Mouse (Mus musculus): ENCODE measurements at regions not wholly inside any gene's neighbourhood (a gene's known extent, or its start where the extent isn't known, plus 50 kb on each side); places are given as distances from the start of the nearest gene placed in this dataset.
A peak's percentile ranks its signal among the peaks of the same experiment; 100 is the strongest.

DNA sequence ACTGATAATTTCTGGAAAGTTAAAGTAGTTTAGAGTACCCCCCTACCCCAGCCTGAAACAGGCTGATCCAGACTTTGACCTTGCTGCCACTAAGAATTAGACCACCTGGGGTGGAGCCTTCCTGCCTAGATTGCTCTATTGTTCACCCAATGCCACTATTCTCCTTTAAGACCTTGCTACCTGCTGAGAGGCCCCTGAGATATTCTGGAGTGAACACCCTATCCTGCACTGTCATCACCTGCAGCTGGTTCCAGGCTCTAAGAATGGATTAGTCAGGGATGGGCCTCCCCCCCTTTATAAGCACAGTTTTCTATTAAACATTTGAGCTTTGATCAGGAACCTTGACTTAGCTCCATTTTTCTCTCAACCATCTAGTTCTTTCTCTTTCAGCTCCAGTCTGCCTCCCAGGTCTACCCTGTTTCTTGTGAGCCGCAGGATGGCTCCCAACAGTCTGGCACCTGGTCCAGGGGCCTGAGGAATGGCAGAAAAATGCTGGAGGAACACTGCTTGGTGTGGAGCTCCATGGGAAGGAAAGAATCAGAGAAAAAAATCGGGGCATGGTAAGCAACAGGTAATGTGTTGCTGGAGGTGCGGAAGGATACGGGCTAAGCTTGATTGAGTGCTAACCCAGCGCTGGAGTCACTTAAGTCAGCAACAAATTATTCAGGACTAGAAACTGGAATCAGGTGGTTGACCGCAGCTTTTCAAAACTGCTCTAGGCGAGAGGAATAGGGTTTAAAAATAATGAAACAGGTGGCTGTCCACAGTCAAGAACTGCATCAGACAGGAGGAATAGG is 1073.7 kb upstream of the Gje1 start:
- no peaks in the 10 kb centered on the region for H3K9me3 ChIP-seq (ENCODE audit: control insufficient read depth, low read length)
- H3K27me3 ChIP-seq (ENCODE audit: control insufficient read depth, insufficient read depth, low read depth, low read length), result no peaks in the 10 kb centered on the region
- no peak overlapping the region for H3K9ac ChIP-seq (ENCODE audit: low read length)
- no peaks in the 10 kb centered on the region for H3K4me1 ChIP-seq (replicated peaks; ENCODE audit: control insufficient read depth, insufficient read depth, low read length)
- no peak overlapping the region for H3K4me2 ChIP-seq (ENCODE audit: low read depth, low read length)
- no peak overlapping the region for H3K27ac ChIP-seq (ENCODE audit: low read length)
- 52% methylated on average over 7 of the region's 7 CpGs for WGBS
- no peak overlapping the region for H3K4me3 ChIP-seq (ENCODE audit: low read length)
- no peak for ATAC-seq (ENCODE audit: low read depth)
- no peaks in the 10 kb centered on the region for H3K36me3 ChIP-seq (ENCODE audit: control insufficient read depth, insufficient read depth, low read length)

DNA sequence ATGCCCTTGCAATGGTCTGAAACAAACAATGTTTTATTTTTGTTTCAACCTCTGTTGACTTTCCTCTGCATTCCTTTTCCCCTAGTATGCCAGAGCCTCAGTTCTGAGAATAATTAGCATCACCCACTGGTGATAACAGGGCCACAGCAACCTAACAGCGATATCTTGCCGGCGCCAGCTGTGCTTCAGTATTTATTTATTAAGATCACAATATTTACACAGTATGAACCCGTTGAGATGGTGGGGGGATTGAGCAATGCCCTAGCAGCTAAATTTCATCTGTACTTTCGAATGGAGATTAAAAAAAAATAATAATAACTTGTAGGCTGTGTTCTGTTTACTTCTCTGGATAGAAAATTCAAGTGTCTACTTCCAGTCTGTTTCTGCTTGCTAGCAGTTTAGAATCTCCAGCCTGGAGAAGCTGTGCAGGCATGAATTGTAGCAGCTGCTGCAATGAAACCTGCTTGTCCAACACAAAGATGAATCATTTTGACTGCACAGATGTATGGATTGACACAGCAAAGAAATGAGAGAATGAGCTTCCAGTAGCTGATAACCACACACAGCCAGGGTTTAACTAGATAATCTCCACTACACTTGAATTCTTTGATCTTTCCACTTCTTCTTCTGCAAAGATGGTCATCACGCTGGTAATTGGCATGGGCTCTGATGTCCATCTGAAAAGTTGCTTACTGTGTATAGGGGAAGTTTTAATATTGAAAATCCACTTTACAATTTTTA is 1042.1 kb upstream of the Gje1 start:
- no peaks in the 10 kb centered on the region for H3K36me3 ChIP-seq (ENCODE audit: control insufficient read depth, insufficient read depth, low read length)
- H3K27ac ChIP-seq (ENCODE audit: low read length), result no peak overlapping the region
- H3K4me2 ChIP-seq (ENCODE audit: low read depth, low read length), result no peak overlapping the region
- no peaks in the 10 kb centered on the region for H3K9me3 ChIP-seq (ENCODE audit: control insufficient read depth, low read length)
- H3K4me3 ChIP-seq (ENCODE audit: low read length), result no peak overlapping the region
- H3K9ac ChIP-seq (ENCODE audit: low read length), result no peak overlapping the region
- H3K27me3 ChIP-seq (ENCODE audit: control insufficient read depth, insufficient read depth, low read depth, low read length), result no peaks in the 10 kb centered on the region
- WGBS, result 15% methylated on average over 6 of the region's 6 CpGs
- peak; percentile 78 for ATAC-seq (ENCODE audit: low read depth)
- no peaks in the 10 kb centered on the region for H3K4me1 ChIP-seq (replicated peaks; ENCODE audit: control insufficient read depth, insufficient read depth, low read length)

DNA sequence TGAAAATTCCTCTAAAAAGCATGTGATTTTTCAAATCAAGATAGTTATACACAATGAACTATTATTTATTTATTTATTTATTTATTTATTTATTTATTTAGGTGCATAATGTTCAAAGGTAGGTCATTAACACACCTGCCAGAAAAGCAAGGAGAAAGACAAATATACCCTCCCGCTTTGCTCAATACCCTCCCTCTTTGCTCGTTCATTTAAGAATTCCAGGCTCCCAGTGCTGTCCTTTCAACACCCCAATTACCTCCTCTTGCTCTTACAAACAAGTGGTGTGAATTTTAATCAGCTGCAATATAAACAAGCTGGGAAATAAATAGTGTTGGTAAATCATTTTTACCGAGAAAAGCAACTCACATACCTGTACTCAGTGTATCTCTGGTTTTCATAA is 1041.6 kb upstream of the Gje1 start:
- ATAC-seq (ENCODE audit: low read depth), result no peak
- Histone ChIP-seq H3K4me3 (ENCODE audit: low read length) (no peak overlapping the region), H3K4me2 (ENCODE audit: low read depth, low read length) (no peak overlapping the region), H3K27me3 (ENCODE audit: control insufficient read depth, insufficient read depth, low read depth, low read length) (no peaks in the 10 kb centered on the region), H3K4me1 (replicated peaks; ENCODE audit: control insufficient read depth, insufficient read depth, low read length) (no peaks in the 10 kb centered on the region), H3K27ac (ENCODE audit: low read length) (no peak overlapping the region), H3K36me3 (ENCODE audit: control insufficient read depth, insufficient read depth, low read length) (no peaks in the 10 kb centered on the region), H3K9me3 (ENCODE audit: control insufficient read depth, low read length) (no peaks in the 10 kb centered on the region), H3K9ac (ENCODE audit: low read length) (no peak overlapping the region)
- WGBS, result 18% methylated on average over 3 of the region's 3 CpGs

DNA sequence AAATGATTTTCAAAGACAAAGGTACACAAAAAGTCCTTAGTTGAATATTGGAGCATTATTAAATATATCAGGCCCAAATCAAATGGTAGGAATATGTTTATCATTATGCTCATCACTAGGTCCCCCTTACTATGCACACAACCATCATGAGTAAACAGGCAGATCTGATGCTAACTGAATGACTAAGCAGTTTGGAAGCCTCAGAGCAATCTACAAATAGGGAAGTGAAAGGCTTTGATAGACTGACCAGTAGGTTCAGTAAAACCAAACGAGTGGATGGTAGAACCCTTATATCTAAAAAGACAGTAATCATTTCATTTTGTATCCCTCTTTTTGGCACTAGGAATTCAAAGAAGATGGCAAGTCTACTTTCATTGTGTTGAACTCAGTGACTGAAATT is 1039.5 kb upstream of the Gje1 start:
- H3K4me3 ChIP-seq (ENCODE audit: low read length), result no peak overlapping the region
- no peak overlapping the region for H3K4me2 ChIP-seq (ENCODE audit: low read depth, low read length)
- no peaks in the 10 kb centered on the region for H3K27me3 ChIP-seq (ENCODE audit: control insufficient read depth, insufficient read depth, low read depth, low read length)
- ATAC-seq (ENCODE audit: low read depth), result no peak
- no peak overlapping the region for H3K27ac ChIP-seq (ENCODE audit: low read length)
- no peaks in the 10 kb centered on the region for H3K36me3 ChIP-seq (ENCODE audit: control insufficient read depth, insufficient read depth, low read length)
- 48% methylated on average over 1 of the region's 1 CpGs for WGBS
- no peaks in the 10 kb centered on the region for H3K4me1 ChIP-seq (replicated peaks; ENCODE audit: control insufficient read depth, insufficient read depth, low read length)
- H3K9ac ChIP-seq (ENCODE audit: low read length), result no peak overlapping the region
- H3K9me3 ChIP-seq (ENCODE audit: control insufficient read depth, low read length), result no peaks in the 10 kb centered on the region

DNA sequence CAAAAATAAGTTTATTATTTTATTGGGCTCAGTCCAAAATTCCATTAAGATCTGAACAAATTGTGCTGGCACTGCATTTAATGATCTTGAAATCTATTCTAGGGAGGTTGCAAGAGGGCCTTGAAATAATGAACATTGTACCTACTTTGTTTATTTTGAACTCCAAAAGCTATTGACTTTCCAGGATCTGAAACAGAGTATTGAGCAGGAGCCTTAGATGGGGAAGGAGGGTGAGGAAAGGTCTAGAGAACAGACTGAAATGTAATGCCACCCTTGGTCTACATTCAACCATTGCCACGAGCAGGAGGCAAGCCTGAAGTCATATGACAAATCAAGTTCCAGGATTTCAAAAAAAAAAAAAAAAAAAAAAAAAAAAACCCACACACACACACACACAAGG is 1028.9 kb upstream of the Gje1 start:
- no peaks in the 10 kb centered on the region for H3K4me1 ChIP-seq (replicated peaks; ENCODE audit: control insufficient read depth, insufficient read depth, low read length)
- H3K9ac ChIP-seq (ENCODE audit: low read length), result no peak overlapping the region
- H3K4me2 ChIP-seq (ENCODE audit: low read depth, low read length), result no peak overlapping the region
- H3K27ac ChIP-seq (ENCODE audit: low read length), result no peak overlapping the region
- ATAC-seq (ENCODE audit: low read depth), result no peak
- no peak overlapping the region for H3K4me3 ChIP-seq (ENCODE audit: low read length)
- no peaks in the 10 kb centered on the region for H3K27me3 ChIP-seq (ENCODE audit: control insufficient read depth, insufficient read depth, low read depth, low read length)
- no peaks in the 10 kb centered on the region for H3K36me3 ChIP-seq (ENCODE audit: control insufficient read depth, insufficient read depth, low read length)
- whole genome bisulfite sequencing, result 25% methylated on average over 1 of the region's 1 CpGs
- H3K9me3 ChIP-seq (ENCODE audit: control insufficient read depth, low read length), result no peaks in the 10 kb centered on the region

DNA sequence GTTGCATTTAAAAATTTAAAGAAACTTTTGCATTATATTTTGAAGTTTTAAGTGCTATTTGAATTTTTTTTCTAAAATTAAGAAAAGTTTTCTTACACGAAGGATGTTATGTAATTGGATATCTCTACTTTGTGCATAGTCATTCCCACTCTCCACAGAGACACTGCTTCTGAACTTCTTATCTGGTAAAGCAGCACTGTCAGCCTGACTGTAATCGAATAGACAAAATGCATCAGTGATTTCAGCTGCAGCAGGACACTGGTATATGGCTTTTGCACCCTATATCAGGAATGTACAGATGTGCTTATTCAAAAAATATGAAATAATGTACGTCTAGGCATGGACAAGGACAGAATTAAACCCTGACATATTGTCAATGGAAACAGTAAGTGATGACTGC is 1020.6 kb upstream of the Gje1 start:
- no peak overlapping the region for H3K4me2 ChIP-seq (ENCODE audit: low read depth, low read length)
- H3K27me3 ChIP-seq (ENCODE audit: control insufficient read depth, insufficient read depth, low read depth, low read length), result no peaks in the 10 kb centered on the region
- H3K4me1 ChIP-seq (replicated peaks; ENCODE audit: control insufficient read depth, insufficient read depth, low read length), result no peaks in the 10 kb centered on the region
- no peak overlapping the region for H3K4me3 ChIP-seq (ENCODE audit: low read length)
- H3K27ac ChIP-seq (ENCODE audit: low read length), result no peak overlapping the region
- H3K9ac ChIP-seq (ENCODE audit: low read length), result no peak overlapping the region
- ATAC-seq (ENCODE audit: low read depth), result no peak
- no peaks in the 10 kb centered on the region for H3K9me3 ChIP-seq (ENCODE audit: control insufficient read depth, low read length)
- WGBS, result 59% methylated on average over 3 of the region's 3 CpGs
- H3K36me3 ChIP-seq (ENCODE audit: control insufficient read depth, insufficient read depth, low read length), result no peaks in the 10 kb centered on the region

DNA sequence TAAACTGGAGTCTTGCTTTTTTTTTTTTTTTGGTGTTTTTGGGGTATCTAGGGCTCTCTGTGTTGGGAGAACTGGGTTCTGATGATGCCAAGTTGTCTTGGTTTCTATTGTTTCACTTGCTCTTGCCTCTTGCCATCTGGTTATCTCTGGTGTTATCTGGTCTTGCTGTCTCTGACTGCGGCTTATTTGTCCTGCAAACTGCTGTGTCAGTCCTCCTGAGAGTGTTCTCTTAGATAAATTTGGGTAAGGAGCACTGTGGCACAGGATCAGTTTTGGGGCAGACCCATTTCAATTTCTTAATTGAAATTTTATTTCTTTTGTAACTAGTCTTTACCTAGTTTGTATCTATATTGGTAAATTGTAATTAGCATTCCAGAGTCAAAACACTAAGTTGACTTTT is 1013.3 kb upstream of the Gje1 start:
- Histone ChIP-seq H3K4me3 (ENCODE audit: low read length) (no peak overlapping the region), H3K27me3 (ENCODE audit: control insufficient read depth, insufficient read depth, low read depth, low read length) (no peaks in the 10 kb centered on the region), H3K27ac (ENCODE audit: low read length) (no peak overlapping the region), H3K4me1 (replicated peaks; ENCODE audit: control insufficient read depth, insufficient read depth, low read length) (no peaks in the 10 kb centered on the region), H3K36me3 (ENCODE audit: control insufficient read depth, insufficient read depth, low read length) (no peaks in the 10 kb centered on the region), H3K4me2 (ENCODE audit: low read depth, low read length) (no peak overlapping the region), H3K9ac (ENCODE audit: low read length) (no peak overlapping the region), H3K9me3 (ENCODE audit: control insufficient read depth, low read length) (no peaks in the 10 kb centered on the region)
- ATAC-seq (ENCODE audit: low read depth), result no peak
- WGBS, result 61% methylated on average over 1 of the region's 1 CpGs

DNA sequence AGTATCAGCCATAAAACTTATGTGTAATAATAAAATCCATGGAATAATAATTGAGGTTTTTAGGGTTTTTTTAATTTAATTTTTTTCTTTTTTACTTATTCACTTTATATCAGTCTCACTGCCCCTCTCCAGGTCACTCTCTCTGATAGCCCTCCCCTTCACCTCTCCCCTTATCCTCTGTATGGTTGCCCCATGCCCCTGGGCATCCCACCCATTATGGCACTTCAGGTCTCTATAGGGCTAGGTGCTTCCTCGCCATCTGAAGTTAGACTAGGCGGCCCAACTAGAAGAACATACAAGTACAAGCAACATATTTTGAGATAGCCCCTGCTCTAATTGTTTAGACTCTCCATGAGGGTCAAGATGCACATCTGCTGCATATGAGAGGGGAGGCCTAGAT is 979.9 kb upstream of the Gje1 start:
- no peak overlapping the region for H3K4me2 ChIP-seq (ENCODE audit: low read depth, low read length)
- 89% methylated on average over 2 of the region's 2 CpGs for WGBS
- no peaks in the 10 kb centered on the region for H3K27me3 ChIP-seq (ENCODE audit: control insufficient read depth, insufficient read depth, low read depth, low read length)
- H3K27ac ChIP-seq (ENCODE audit: low read length), result no peak overlapping the region
- H3K4me1 ChIP-seq (replicated peaks; ENCODE audit: control insufficient read depth, insufficient read depth, low read length), result no peaks in the 10 kb centered on the region
- H3K36me3 ChIP-seq (ENCODE audit: control insufficient read depth, insufficient read depth, low read length), result no peaks in the 10 kb centered on the region
- H3K9me3 ChIP-seq (ENCODE audit: control insufficient read depth, low read length), result no peaks in the 10 kb centered on the region
- H3K9ac ChIP-seq (ENCODE audit: low read length), result no peak overlapping the region
- no peak overlapping the region for H3K4me3 ChIP-seq (ENCODE audit: low read length)
- no peak for ATAC-seq (ENCODE audit: low read depth)

DNA sequence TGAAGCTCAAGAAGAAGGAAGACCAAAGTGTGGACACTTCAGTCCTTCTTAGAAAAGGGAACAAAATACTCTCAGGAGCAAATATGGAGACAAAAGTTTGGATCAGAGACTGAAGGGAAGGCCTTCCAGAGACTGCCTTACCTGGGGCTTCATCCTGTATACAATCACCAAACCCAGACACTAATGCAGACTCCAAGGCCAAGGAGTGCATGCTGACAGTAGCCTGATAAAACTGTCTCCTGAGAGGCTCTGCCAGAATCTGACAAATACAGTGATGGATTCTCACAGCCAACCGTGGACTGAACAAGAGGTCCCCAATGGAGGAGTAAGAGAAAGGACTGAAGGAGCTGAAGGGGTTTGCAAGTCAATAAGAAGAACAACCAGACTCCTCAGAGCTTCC is 979.0 kb upstream of the Gje1 start:
- Histone ChIP-seq H3K27ac (ENCODE audit: low read length) (no peak overlapping the region), H3K9ac (ENCODE audit: low read length) (no peak overlapping the region), H3K36me3 (ENCODE audit: control insufficient read depth, insufficient read depth, low read length) (no peaks in the 10 kb centered on the region), H3K4me2 (ENCODE audit: low read depth, low read length) (no peak overlapping the region), H3K9me3 (ENCODE audit: control insufficient read depth, low read length) (no peaks in the 10 kb centered on the region), H3K27me3 (ENCODE audit: control insufficient read depth, insufficient read depth, low read depth, low read length) (no peaks in the 10 kb centered on the region), H3K4me3 (ENCODE audit: low read length) (no peak overlapping the region), H3K4me1 (replicated peaks; ENCODE audit: control insufficient read depth, insufficient read depth, low read length) (no peaks in the 10 kb centered on the region)
- 57% methylated on average over 1 of the region's 1 CpGs for WGBS
- ATAC-seq (ENCODE audit: low read depth), result no peak
